Mouse (Mus musculus) inflammation-experienced regulatory T-cells, adult 6 months (primary cell): ENCODE results near the gene Itgav. TPM values are rescaled to one million over a fixed set of nuclear protein-coding genes. Genes with fewer than 3 reads are reported as not detected.
A peak's percentile ranks its signal among the peaks of the same experiment; 100 is the strongest.
"Not testable (repeated sequence)": the region's sequence is repeated elsewhere in the genome, so short reads cannot be mapped to it uniquely, and the experiment has no call there.

ENCODE experiments used
- ATAC-seq: one replicate; pipeline ENCODE4 v1.8.0; 2017
- polyA plus RNA-seq, 3 experiments: library from polyadenylated mRNA; unstranded; fragments of 100-300 nt; shearing (Covaris generic); gene quantifications; one replicate each; pipeline ENCODE4 v1.2.1; 2017

The Itgav gene
- polyA plus RNA-seq, 3 experiments from 2014 or later, result 63.4 to 80.2 (median 77.9) TPM

DNA sequence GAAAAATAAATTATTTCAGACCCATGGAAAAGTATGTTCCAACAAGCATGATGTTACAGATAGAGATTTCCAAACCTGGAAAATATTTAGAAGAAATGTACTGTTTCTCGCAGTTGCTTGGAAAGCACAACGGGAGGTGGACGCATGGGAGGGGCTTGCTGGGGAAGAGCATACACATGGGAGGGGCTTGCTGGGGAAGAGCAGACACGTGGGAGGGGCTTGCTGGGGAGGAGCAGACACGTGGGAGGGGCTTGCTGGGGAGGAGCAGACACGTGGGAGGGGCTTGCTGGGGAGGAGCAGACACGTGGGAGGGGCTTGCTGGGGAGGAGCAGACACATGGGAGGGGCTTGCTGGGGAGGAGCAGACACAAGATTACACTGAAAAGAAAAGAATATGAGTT, 10.9 kb upstream of the Itgav start:
- not testable (repeated sequence) for ATAC-seq

- no peak for ATAC-seq
Measured at GRCm38 (mm10) chr2:83713946-83714345, 10.3 kb upstream of the Itgav start.

DNA sequence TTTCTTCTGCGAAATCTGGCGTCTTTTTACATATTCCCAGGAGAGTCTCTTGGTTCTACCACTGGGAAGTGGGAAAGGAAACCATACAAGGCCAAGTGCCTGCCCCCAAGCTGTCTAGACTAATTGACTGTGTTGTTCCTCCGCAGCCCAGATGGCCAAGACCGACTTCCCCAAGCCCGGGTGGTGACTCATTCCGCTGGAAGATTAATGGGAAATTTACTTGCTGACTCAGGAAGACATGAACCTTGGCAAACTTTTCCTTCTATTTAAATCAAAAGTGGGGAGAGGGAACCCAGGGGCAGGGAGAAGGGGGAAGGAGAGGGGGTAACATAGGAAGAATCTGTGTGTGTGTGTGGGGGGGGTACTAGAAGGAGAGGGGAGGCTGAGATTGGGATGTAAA, 9.4 kb upstream of the Itgav start:
- no peak for ATAC-seq

DNA sequence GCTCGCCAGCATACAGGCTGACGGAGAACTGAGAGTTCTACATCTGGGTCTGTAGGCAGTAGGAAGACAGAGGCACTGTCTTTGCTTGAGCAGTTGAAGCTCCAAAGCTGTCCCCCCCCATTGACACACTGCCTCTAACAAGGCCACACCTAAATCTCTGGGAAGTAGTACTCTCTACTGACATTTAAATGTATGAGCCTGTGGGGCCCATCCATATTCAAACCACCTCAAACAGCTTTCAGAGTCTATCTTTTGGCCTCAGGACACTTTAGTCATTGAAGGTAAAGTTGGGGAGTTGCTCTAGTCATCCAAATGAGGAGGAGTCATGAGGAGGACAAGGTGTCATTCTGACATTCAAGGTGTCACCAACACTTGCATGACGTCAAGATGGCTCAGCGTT, 5.9 kb upstream of the Itgav start:
- no peak for ATAC-seq

DNA sequence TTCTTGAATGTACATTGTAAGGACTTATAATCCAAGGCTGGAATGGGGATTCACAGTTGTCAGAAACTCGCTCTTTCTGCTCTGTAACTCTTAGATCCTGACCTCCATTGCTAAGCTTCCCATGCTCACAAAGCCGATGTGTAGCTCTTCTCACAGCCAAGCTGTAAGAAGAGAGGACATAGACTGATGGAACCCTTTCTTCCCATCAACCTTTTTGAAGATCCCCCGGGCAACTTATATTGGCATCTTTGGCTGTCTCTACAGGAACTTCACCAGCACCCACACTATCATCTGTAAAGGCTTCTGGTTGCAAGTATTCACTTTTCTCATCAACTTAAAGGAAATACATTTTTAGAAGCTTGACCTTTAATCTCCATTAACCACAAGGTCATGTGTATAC, 2.6 kb upstream of the Itgav start:
- ATAC-seq, result no peak

- peak; percentile 25 for ATAC-seq
Measured at GRCm38 (mm10) chr2:83722936-83723335, 1.3 kb upstream of the Itgav start.

DNA sequence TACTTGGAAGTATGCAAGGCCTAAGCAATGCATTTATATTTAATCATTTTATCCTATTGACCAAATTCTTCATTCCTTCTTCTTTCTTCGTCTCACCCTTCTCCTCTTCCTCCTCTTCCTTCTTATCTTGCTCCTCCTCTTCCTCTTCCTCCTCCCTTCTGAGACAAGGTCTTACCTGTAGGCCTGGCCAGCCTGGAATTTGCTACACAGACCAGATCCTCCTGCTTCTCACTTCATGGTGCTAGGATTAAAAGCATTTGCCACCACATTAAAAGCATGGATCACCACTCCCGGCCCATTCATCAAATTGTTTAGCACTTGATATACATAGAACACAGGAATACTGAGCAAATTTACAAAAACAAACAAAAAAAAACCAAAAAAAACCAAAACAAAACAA, 851 bp upstream of the Itgav start:
- ATAC-seq, result no peak

DNA sequence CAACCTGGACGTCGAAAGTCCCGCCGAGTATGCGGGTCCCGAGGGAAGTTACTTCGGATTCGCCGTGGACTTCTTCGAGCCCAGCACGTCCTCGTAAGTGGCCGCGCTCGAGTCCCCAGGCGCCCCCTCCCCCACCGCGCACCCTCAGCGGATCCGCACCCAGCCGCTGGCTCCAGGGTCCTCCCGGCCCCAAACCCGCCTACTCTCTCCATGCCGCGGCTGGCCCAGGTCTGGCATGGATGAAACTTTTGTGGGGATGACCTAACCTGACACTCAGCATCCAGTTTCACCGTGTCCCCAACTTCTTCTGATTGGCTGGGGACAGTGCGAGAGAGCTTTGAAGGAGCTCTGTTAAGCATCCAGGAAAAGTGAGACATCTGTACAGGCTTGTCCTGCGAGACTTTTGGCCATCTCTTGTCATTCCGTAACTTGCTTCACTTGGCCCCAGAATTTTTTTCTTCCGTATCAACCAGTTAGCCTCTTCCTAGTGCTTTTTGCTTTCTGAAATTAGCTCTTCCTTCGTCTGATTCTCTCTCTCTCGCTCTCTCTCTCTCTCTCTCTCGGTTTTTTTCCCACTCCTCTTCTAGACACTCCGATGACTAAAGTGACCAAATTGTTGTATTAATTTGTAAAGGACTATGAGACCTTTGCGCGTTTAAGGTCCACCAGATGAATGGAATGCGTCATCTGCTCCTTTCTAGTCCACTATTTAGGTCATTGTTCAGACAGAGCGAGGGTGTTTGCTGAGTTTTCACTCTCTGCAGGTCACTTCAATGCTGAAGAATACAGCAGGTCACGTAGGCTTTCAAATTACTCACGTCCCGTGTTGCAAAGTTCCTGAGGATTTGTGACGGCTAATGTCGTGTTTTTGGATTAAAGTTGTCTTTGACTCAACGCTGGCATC, 882 bp downstream of the Itgav start:
- peak; percentile 16 for ATAC-seq

DNA sequence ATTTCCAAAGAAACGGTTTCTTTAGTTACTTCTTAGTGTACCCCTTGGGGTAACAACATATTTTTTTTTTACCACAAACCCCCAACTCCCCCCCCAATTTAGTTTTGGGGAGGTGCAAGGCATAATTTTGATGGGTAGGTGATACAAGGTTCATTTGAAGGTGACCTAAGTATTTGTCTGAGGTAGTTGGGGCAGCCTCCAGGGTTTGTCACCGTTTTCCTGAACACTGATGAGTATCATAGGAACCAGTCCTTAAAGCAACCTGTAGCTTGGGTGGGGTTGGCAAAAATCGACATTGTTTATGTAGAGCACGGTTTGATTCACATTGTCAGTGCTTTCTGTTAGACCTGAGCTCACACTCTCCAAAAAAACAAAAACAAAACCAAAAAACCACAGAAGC, 1.6 kb downstream of the Itgav start:
- ATAC-seq, result no peak

GRCm38 (mm10) chr2:83728238-83728682, 4.1 kb downstream of the Itgav start:
- no peak for ATAC-seq

DNA sequence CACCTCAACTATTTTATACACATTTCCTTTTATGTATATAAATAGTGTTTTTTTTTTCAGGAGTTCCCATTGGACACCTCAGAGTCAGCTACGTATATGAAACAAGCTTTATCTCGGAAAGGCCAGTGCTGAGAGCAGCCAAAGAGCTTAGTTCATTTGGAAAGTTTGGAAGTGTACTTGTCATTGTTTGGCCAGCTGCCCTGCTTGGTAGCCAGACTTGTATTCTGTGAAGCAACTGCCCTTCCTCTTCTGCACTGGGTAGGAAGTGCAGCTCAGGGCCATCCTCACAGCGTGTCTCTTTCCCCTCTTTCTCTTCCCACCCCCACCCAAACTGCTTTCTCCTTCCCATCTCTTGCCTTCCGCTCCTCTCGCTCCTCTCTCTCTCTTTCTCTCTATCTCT, 5.1 kb downstream of the Itgav start:
- ATAC-seq, result no peak

- ATAC-seq, result no peak
Measured at GRCm38 (mm10) chr2:83732896-83733295, 8.7 kb downstream of the Itgav start.

DNA sequence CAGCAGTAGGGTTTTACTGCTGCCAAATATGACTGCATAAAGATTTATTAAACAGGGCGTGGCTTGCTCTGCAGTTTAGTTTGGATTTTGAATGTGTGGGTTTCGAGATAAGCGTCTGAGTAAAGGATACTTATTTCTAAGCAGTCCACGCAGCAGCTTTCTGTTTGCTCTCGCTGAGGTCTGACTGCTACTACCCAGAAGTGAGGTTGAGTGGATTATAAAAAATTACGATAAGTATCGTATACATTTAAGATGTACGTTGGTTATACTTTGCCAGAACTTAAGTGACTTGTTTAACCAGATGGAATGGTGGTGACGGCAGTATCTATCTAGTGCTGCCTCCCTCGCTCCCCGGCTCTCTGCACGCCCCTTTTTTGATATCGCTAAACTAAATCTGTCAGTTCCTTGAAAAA, 9.8 kb downstream of the Itgav start:
- no peak for ATAC-seq

GRCm38 (mm10) chr2:83735276-83735675, 11.1 kb downstream of the Itgav start:
- ATAC-seq, result no peak

- no peak for ATAC-seq
Measured at GRCm38 (mm10) chr2:83736836-83737235, 12.6 kb downstream of the Itgav start.

DNA sequence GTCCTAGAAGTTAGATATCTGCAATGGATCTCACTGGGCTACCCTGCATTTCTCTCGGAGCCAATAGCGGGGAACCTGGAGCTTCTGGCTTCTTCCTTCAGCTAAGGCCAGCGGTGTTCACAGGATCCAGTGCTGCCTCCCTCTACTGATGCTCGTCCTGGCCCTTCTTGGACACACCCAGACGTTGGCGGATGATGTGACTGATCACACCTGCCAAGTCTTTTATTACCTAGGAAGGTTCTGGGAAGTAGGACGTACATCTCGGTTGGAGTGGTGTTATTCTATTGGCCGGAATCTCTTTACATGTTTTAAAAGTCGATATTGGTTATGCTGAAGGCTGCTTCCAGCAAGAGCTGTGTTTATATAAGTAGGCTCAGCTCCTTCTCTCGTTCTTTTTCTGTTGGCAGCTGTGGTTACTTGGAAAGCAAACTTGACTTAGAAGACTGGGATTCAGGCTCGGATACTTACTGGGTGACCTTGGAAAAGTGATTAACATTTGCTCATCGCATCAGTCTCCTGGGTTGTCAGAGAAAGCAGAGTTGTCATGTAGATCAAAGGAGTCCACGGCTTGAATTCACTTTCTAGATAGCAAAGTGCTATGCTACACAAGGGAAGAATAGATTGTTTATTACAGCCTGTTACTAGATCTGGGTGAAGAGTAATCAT, 14.5 kb downstream of the Itgav start:
- no peak for ATAC-seq

GRCm38 (mm10) chr2:83739461-83740124, 15.4 kb downstream of the Itgav start:
- no peak for ATAC-seq

- no peak for ATAC-seq
Measured at GRCm38 (mm10) chr2:83740601-83741031, 16.4 kb downstream of the Itgav start.

- no peak for ATAC-seq
Measured at GRCm38 (mm10) chr2:83742210-83742609, 18.0 kb downstream of the Itgav start.

- no peak for ATAC-seq
Measured at GRCm38 (mm10) chr2:83742836-83743235, 18.6 kb downstream of the Itgav start.

- ATAC-seq, result no peak
Measured at GRCm38 (mm10) chr2:83744276-83744952, 20.2 kb downstream of the Itgav start.

GRCm38 (mm10) chr2:83745257-83745656, 21.1 kb downstream of the Itgav start:
- peak; percentile 76 for ATAC-seq
